Mouse (Mus musculus) limb, embryonic 13.5 days (tissue): ENCODE measurements around the gene Perm1. TPM values are rescaled to one million over a fixed set of nuclear protein-coding genes. Genes with fewer than 3 reads are reported as not detected.

Experiments used
- ATAC-seq: fragments of 200-750 bp; cut with Nextera tagmentation; 2 replicates; pipeline ENCODE4 v1.8.0; 2017; ENCODE audit warnings: low read depth, moderate number of reproducible peaks, moderate TSS enrichment; ENCODE audit not compliant: low FRiP score
- H3K27ac ChIP-seq: fragments of 300-500 bp; sonication (generic); 2 replicates; pipeline ENCODE4 v1.5.1; 2015; ENCODE audit warnings: inconsistent platforms, mild to moderate bottlenecking, moderate library complexity
- H3K27me3 ChIP-seq: fragments of 300-500 bp; sonication (generic); 2 replicates; pipeline ENCODE4 v1.6.1; 2015; ENCODE audit warnings: mild to moderate bottlenecking, inconsistent platforms
- H3K36me3 ChIP-seq: fragments of 300-500 bp; sonication (generic); 2 replicates; pipeline ENCODE4 v1.6.1; 2015; ENCODE audit warnings: inconsistent platforms, mild to moderate bottlenecking, moderate library complexity
- H3K4me1 ChIP-seq: fragments of 300-500 bp; sonication (generic); 2 replicates; pipeline ENCODE4 v1.6.1; 2015; ENCODE audit warnings: inconsistent platforms
- H3K4me2 ChIP-seq: fragments of 300-500 bp; sonication (generic); replicated peaks from 2 replicates; pipeline ENCODE4 v1.6.1; 2015; ENCODE audit warnings: inconsistent platforms, mild to moderate bottlenecking, moderate library complexity
- H3K4me3 ChIP-seq: fragments of 300-500 bp; sonication (generic); 2 replicates; pipeline ENCODE4 v1.5.1; 2015; ENCODE audit warnings: moderate library complexity, mild to moderate bottlenecking, inconsistent platforms
- H3K9ac ChIP-seq: fragments of 300-500 bp; sonication (generic); 2 replicates; pipeline ENCODE4 v1.6.1; 2015; ENCODE audit warnings: mild to moderate bottlenecking, inconsistent platforms
- H3K9me3 ChIP-seq: fragments of 300-500 bp; sonication (generic); 2 replicates; pipeline ENCODE4 v1.6.1; 2016; ENCODE audit warnings: inconsistent platforms
- WGBS: fragments of 180-500 bp; shearing (Covaris S2); methylation state at CpG from one replicate; pipeline ENCODE4 v1.1.7; 2015; 5-methylcytosine and 5-hydroxymethylcytosine counted together
- polyA plus RNA-seq: library from polyadenylated mRNA; unstranded; fragments of >200 nt; fragmentation: Nextera tagmentation; extraction: Ambion mirVana; gene quantifications from 2 replicates; pipeline ENCODE4 v1.2.1, GENCODE M21; 2015

The Perm1 gene
- polyA plus RNA-seq, 1 experiment from 2014 or later, result 0.66 TPM

GRCm38 (mm10) chr4:156228393-156229024 is 12.8 kb downstream of the Perm1 start:
- WGBS, result 24% methylated on average over 12 of the region's 12 CpGs
- Histone ChIP-seq H3K27ac (no peak overlapping the region), H3K9ac (peak overlapping the region; percentile 35; the same call in 1 of the 2 replicates)

GRCm38 (mm10) chr4:156234021-156234501 is 18.4 kb downstream of the Perm1 start:
- 2% methylated on average over 17 of the region's 17 CpGs for WGBS
- no peaks in the 10 kb centered on the region for H3K9me3 ChIP-seq
- H3K27ac ChIP-seq, result peak overlapping the region; percentile 55; the same call in 1 of the 2 replicates
- peaks cover 15% of the 10 kb centered on the region for H3K4me1 ChIP-seq
- peak overlapping the region; percentile 90 for H3K4me3 ChIP-seq
- H3K9ac ChIP-seq, result peak overlapping the region; percentile 85
- H3K4me2 ChIP-seq, result peak overlapping the region; percentile 94
- no peak for ATAC-seq
- peaks cover 61% of the 10 kb centered on the region for H3K36me3 ChIP-seq
- H3K27me3 ChIP-seq, result no peaks in the 10 kb centered on the region

More at GRCm38 (mm10) chr4:156228393-156229024, 12.8 kb downstream of the Perm1 start:
- H3K9me3 ChIP-seq, result no peaks in the 10 kb centered on the region
- H3K4me2 ChIP-seq, result peak overlapping the region; percentile 42
- H3K4me1 ChIP-seq, result peaks cover 17% of the 10 kb centered on the region
- H3K4me3 ChIP-seq, result peak overlapping the region; percentile 3; the same call in 1 of the 2 replicates
- peak; percentile 26; the same call in 1 of the 2 replicates for ATAC-seq
- no peaks in the 10 kb centered on the region for H3K27me3 ChIP-seq
- peaks cover 50% of the 10 kb centered on the region for H3K36me3 ChIP-seq

- peak within 1 kb of the TSS; percentile 85 for H3K9ac ChIP-seq
- ATAC-seq, result peak; percentile 28; the same call in 1 of the 2 replicates
- H3K4me1 ChIP-seq, result peaks cover 15% of the 10 kb centered on the region
- no peaks in the 10 kb centered on the region for H3K27me3 ChIP-seq
- peak within 1 kb of the TSS; percentile 90 for H3K4me3 ChIP-seq
- peaks cover 61% of the 10 kb centered on the region for H3K36me3 ChIP-seq
- H3K9me3 ChIP-seq, result no peaks in the 10 kb centered on the region
- WGBS, result under 1% methylated on average over 38 of the region's 48 CpGs
- H3K27ac ChIP-seq, result peak within 1 kb of the TSS; percentile 88
- peak within 1 kb of the TSS; percentile 94 for H3K4me2 ChIP-seq
Observed at GRCm38 (mm10) chr4:156234701-156235213, 19.1 kb downstream of the Perm1 start, which contains the start of gene Plekhn1. Plekhn1 (minus strand) TSS chr4:156234857.

- ATAC-seq, result peak; percentile 17; the same call in 1 of the 2 replicates
- H3K36me3 ChIP-seq, result peaks cover 61% of the 10 kb centered on the region
- peaks cover 15% of the 10 kb centered on the region for H3K4me1 ChIP-seq
- WGBS, result under 1% methylated on average over 15 of the region's 15 CpGs
- peak overlapping the region; percentile 88; the same call in 1 of the 2 replicates for H3K27ac ChIP-seq
- H3K9ac ChIP-seq, result peak overlapping the region; percentile 60
- peak overlapping the region; percentile 94 for H3K4me2 ChIP-seq
- H3K27me3 ChIP-seq, result no peaks in the 10 kb centered on the region
- H3K9me3 ChIP-seq, result no peaks in the 10 kb centered on the region
- peak overlapping the region; percentile 90 for H3K4me3 ChIP-seq
Observed at GRCm38 (mm10) chr4:156235360-156235770, 19.7 kb downstream of the Perm1 start.

- H3K27ac ChIP-seq, result peak within 1 kb of the TSS; percentile 88
- H3K9me3 ChIP-seq, result no peaks in the 10 kb centered on the region
- H3K27me3 ChIP-seq, result no peaks in the 10 kb centered on the region
- H3K4me1 ChIP-seq, result peaks cover 15% of the 10 kb centered on the region
- H3K4me3 ChIP-seq, result peak within 1 kb of the TSS; percentile 90
- H3K36me3 ChIP-seq, result peaks cover 61% of the 10 kb centered on the region
- peak within 1 kb of the TSS; percentile 94 for H3K4me2 ChIP-seq
- H3K9ac ChIP-seq, result peak within 1 kb of the TSS; percentile 85
- peak; percentile 92 for ATAC-seq
- under 1% methylated on average over 90 of the region's 90 CpGs for WGBS
Observed at GRCm38 (mm10) chr4:156235808-156236533, 20.3 kb downstream of the Perm1 start, which contains the start of gene Noc2l. Noc2l (plus strand) TSS chr4:156236010.

- ATAC-seq, result no peak
- H3K36me3 ChIP-seq, result peaks cover 61% of the 10 kb centered on the region
- no peaks in the 10 kb centered on the region for H3K9me3 ChIP-seq
- H3K4me3 ChIP-seq, result peak overlapping the region; percentile 90
- WGBS, result 22% methylated on average over 57 of the region's 60 CpGs
- H3K4me1 ChIP-seq, result peaks cover 15% of the 10 kb centered on the region
- H3K9ac ChIP-seq, result peak overlapping the region; percentile 77; the same call in 1 of the 2 replicates
- H3K27ac ChIP-seq, result no peak overlapping the region
- no peaks in the 10 kb centered on the region for H3K27me3 ChIP-seq
- peak overlapping the region; percentile 94 for H3K4me2 ChIP-seq
Observed at GRCm38 (mm10) chr4:156236651-156237447, 21.2 kb downstream of the Perm1 start.

GRCm38 (mm10) chr4:156249567-156249966 is 33.9 kb downstream of the Perm1 start:
- Histone ChIP-seq H3K4me3 (no peak overlapping the region), H3K27me3 (peaks cover 37% of the 10 kb centered on the region), H3K36me3 (peaks cover 48% of the 10 kb centered on the region), H3K27ac (no peak overlapping the region), H3K4me1 (peaks cover 4% of the 10 kb centered on the region; the same call in 1 of the 2 replicates), H3K9me3 (no peaks in the 10 kb centered on the region), H3K4me2 (no peak overlapping the region), H3K9ac (peak overlapping the region; percentile 8; the same call in 1 of the 2 replicates)
- ATAC-seq, result 0 out of 2 replicates have a peak, but pooled peaks have one; percentile 16
- WGBS, result 50% methylated on average over 11 of the region's 11 CpGs

GRCm38 (mm10) chr4:156251081-156251480 is 35.4 kb downstream of the Perm1 start:
- H3K27me3 ChIP-seq, result peaks cover 49% of the 10 kb centered on the region
- peaks cover 34% of the 10 kb centered on the region for H3K36me3 ChIP-seq
- H3K27ac ChIP-seq, result no peak overlapping the region
- ATAC-seq, result no peak
- no peak overlapping the region for H3K9ac ChIP-seq
- peaks cover 14% of the 10 kb centered on the region for H3K4me1 ChIP-seq
- H3K9me3 ChIP-seq, result no peaks in the 10 kb centered on the region
- no peak overlapping the region for H3K4me3 ChIP-seq
- 70% methylated on average over 8 of the region's 8 CpGs for WGBS
- H3K4me2 ChIP-seq, result no peak overlapping the region

- Histone ChIP-seq H3K4me2 (no peak overlapping the region), H3K27ac (no peak overlapping the region), H3K36me3 (peaks cover 25% of the 10 kb centered on the region), H3K9ac (no peak overlapping the region), H3K4me3 (no peak overlapping the region), H3K27me3 (peaks cover 49% of the 10 kb centered on the region), H3K4me1 (peaks cover 14% of the 10 kb centered on the region), H3K9me3 (no peaks in the 10 kb centered on the region)
- no peak for ATAC-seq
- 29% methylated on average over 7 of the region's 7 CpGs for WGBS
Observed at GRCm38 (mm10) chr4:156252140-156252539, 36.5 kb downstream of the Perm1 start.

GRCm38 (mm10) chr4:156252619-156253018 is 37.0 kb downstream of the Perm1 start:
- Histone ChIP-seq H3K4me2 (no peak overlapping the region), H3K36me3 (peaks cover 20% of the 10 kb centered on the region), H3K4me1 (peaks cover 14% of the 10 kb centered on the region), H3K9ac (no peak overlapping the region), H3K27ac (no peak overlapping the region), H3K9me3 (no peaks in the 10 kb centered on the region), H3K27me3 (peaks cover 49% of the 10 kb centered on the region), H3K4me3 (no peak overlapping the region)
- WGBS, result 46% methylated on average over 3 of the region's 3 CpGs
- ATAC-seq, result no peak

- Histone ChIP-seq H3K36me3 (peaks cover 16% of the 10 kb centered on the region), H3K9me3 (no peaks in the 10 kb centered on the region), H3K4me1 (peaks cover 14% of the 10 kb centered on the region), H3K4me2 (no peak overlapping the region), H3K4me3 (no peak overlapping the region), H3K27me3 (peaks cover 49% of the 10 kb centered on the region), H3K27ac (no peak overlapping the region), H3K9ac (no peak overlapping the region)
- WGBS, result 45% methylated on average over 7 of the region's 7 CpGs
- ATAC-seq, result no peak
Observed at GRCm38 (mm10) chr4:156253043-156253442, 37.4 kb downstream of the Perm1 start.
